Mouse (Mus musculus) adrenal gland (tissue): ENCODE measurements around the gene Acer2.

Source experiments
- intact Hi-C: fragments of 180-260 bp; cut with DNase I; formaldehyde crosslinking; loops from one replicate; pipeline ENCODE4 v1.15.1; 2025

The Acer2 gene

DNA sequence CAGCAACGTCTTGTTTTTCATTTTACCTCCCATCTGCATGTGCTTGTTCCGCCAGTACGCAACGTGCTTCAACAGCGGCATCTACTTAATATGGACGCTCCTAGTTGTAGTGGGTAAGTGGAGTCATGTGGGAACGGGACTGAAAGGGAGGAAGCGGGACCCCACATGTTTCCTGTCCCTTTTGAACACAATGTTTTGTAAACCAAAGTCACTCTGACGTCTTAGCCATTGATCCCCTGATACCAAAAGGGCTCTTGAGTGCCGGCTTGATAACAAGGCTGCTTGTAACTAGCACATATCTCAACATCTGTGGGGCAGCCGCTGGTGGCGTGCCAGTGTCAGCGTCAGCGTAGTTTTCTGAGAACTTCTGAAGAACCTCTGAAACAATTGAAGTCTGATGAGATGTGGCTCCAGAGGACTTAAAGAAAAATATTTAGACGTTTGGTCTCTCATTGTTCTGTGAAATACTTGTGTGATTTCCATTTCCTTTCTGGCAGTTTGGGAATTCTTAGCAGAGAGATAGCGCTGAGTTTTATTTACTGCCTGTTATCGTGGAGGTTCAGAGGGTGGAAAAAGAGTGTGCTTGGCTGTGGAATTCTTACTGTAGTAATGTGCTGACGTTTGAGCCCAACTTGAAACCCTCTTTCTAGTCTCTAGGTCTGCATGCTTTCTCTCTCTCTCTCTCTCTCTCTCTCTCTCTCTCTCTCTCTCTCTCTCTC lies 12.1 kb downstream of the Acer2 start:
- intact Hi-C loops, result no loop called here

DNA sequence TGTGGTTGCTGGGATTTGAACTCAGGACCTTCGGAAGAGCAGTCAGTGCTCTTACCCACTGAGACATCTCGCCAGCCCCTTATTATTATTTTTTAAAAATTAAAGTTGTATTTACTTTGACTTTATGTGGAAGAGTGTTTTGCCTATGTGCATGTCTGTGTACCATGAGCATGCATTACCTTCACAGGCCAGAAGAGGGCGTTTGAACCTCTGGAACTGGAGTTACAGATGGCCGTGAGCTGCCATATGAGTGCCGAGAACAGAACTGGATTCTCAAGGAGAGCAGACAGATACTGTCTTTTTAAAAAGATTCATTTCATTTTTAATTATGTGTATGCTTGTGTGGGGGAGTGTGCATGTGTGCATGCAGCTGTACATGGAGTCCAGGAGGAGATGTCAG lies 13.7 kb downstream of the Acer2 start:
- intact Hi-C loops, result no loop called here

DNA sequence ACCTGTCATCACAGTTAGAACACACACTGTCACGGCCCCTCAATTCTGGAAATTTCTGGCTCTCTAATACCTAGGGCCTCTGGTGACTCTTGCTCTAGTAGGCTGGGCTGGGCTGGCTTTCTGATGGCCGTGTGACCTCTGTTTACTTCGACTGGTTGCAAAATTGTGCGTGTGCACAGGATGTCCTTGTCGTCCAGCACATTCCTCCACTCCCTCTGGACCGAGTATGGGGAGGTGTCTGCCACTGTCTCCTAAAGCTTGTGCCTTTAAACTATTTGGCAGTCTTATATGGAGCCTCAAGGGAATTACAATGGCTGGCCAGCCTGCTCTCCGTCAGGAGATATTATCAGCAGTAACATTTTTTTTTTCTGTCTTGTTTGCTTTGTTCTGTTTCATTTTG lies 23.2 kb downstream of the Acer2 start:
- intact Hi-C loops, result no loop called here

DNA sequence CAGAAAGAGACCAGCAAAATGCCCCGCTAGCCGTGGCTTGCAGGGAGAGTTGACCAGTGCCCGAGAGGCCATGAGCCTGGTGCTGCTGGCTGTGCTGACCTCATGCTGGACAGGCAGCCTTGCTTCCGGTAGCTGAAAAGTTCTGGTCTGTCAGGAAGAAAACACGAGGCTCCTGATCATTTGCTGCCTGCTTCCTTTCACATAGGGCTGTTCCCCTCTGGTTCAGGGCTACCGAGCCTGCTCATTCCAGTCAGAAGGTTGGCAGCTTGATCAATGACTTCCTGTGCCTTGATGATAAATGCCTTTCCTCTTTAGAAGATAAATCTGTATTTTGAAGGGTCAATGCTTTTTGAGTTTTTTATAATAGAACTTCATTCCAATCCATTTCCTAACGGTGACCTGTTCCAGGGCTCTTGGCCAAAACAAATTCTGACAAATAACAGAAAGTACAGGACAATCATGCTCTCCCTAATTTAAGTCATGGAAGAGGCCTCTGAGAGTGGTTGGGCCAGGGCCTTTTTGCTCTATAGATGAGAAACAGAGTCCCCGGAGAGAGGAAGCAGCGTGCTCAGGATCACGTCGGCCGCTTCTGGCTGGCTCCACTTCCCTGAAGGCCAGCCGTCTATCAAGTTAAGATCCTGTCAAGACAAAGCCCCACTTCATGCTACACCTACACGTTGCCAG lies 24.7 kb downstream of the Acer2 start:
- intact Hi-C loops, result no loop called here

DNA sequence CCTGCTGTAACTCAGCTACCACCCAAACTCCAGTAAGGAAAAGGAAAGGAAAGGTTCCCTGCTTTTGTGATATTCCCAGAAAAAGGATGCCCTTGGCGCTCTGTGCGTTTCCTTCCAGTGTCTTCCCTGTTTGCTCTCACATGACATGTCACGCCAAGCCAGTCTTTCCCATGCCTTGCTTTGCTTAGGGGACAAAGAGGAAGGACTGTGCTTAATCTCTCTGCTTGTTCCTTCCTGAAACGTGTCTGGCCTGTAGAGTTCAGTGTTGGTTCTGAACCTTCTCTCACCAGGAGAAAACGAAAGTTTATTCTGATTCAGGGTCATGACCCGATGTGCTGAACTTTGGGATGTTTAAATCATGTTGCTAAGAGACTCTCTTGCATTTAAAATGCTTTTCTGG lies 28.2 kb downstream of the Acer2 start:
- intact Hi-C loops, result no loop called here

DNA sequence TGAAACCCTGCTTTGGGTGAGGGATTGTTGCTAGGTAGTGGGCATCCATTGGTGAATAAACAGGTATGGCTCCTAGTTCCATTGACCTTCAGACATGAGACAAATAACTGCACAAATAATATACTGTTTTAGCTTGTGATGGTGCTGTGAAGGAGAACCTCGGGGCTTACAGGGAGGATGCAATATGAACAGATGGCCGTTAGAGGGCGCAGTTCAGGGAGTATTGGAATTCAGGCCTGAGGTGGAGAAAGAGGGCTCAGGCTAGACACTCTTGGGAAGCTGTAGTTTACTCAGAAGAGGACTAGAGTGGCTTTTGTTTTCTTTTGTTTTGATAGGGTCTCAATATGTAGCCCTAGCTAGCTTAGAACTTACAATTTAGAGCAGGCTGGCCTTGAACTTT lies 30.8 kb downstream of the Acer2 start:
- intact Hi-C loops, result no loop called here

DNA sequence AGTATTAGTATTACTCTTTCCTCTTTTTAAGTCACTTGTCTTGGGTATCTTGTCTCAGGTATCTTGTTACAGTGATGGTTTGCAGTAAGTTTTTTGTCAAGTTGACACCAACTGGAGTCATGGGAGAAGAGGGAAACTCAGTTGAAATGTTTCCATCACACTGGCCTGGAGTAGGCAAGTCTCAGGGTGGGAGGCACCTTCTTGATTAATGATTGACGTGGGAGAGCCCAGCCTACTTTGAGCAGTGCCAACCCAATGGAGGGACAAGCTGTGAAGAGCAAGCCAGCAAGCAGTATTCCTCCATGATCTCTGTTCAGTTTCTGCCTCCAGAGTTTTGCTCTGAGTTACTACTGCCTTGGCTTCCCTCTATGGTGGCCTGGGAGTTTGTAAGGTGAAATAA lies 31.7 kb downstream of the Acer2 start:
- intact Hi-C loops, result no loop called here

DNA sequence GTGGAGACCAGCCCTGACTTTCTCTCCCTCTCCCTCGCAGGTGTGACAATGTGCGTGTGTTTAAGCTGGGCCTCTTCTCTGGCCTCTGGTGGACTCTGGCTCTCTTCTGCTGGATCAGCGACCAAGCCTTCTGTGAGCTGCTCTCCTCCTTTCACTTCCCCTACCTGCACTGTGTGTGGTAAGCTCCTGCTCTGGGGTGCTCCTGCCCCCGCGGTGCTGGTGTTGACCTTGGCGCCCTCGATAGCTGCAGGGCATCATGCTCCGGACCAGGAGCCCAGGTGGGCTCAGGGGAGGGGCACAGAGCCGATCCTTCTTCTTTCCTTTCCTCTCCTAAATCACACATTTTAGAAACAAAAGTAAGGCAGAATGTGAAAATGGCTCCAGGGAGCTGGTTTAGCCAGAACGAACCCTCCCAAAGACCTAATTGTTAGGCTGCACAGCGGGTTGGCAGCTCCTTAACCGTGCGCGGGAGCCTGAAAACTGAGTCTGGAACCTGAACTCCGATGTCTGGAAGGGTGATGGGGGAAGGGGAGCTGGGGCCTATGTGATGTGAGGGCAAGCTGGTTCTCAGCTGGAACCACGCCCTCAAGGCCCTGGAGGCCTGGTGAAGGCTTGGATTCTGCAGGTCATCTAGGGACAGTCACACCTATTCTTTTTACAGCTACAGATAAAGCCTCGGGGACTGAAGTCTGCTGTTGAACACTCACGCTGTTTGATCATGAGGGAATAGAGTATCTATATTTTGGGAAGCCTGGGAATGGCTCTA lies 37.6 kb downstream of the Acer2 start:
- intact Hi-C loops, result no loop called here

DNA sequence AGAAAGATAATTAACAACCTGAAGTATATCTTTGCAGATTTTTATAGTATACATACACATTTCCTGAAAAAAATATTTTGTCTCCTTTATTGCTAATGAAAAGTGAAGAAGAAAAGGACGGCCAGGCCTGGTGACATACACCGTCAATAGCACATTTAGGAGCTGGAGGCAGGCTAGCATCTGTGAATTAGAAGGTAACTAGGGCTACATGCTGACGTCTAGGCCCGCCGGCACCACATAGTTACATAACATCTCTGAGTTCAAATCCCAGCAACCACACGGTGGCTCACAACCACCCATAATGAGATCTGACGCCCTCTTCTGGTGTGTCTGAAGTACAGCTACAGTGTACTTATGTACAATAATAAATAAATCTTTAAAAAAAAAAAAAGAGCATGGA lies 38.6 kb downstream of the Acer2 start:
- intact Hi-C loops, result no loop called here

DNA sequence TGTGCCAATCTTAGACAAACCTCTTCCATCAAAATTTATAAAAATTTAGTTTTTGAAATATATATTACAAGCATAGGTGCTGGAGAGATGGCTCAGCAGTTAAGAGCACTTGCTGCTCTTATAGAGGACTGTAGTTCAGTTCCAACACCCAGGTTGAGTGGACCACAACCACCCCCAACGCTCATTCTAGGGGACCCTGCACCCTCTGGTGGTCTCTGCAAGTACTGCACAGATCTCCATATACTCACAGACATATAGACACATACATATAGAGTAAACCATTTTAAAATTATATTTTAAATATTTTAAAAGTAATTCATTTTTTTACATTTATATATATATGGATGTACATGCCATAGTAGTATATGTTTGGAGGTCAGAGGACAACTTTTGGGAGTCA lies 41.9 kb downstream of the Acer2 start:
- intact Hi-C loops, result no loop called here

DNA sequence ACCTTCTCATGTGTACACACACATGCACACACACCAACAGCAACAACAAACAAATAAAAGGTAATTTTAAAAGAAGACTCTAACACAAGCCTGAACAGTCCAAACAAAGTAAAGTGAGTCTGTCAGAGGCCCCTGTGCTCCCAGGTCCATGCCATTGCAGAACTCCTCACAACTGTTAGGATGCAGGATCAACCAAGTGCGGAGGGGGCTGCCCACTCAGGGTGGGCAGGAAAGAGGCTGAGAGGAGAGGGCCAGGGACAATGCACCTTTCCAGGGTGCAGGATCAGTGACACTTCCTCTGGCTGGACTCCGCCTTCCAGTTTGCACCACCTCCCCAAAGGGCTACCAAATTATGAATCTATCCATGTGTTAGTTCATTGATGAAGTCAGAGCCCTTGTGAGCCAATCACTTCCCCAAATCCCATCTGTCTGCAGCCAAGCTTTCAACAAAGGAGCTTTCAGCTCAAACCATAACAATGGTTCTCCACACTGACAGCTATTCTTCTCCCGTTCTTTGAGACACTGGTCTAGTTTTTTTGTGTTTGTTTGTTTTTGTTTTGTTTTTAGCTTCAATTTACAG lies 49.4 kb downstream of the Acer2 start:
- intact Hi-C loops, result loop anchor here (2.0 to 10.0 kb wide), 3 partner anchors 39 to 99 kb away; no protein-coding TSS in a partner anchor

DNA sequence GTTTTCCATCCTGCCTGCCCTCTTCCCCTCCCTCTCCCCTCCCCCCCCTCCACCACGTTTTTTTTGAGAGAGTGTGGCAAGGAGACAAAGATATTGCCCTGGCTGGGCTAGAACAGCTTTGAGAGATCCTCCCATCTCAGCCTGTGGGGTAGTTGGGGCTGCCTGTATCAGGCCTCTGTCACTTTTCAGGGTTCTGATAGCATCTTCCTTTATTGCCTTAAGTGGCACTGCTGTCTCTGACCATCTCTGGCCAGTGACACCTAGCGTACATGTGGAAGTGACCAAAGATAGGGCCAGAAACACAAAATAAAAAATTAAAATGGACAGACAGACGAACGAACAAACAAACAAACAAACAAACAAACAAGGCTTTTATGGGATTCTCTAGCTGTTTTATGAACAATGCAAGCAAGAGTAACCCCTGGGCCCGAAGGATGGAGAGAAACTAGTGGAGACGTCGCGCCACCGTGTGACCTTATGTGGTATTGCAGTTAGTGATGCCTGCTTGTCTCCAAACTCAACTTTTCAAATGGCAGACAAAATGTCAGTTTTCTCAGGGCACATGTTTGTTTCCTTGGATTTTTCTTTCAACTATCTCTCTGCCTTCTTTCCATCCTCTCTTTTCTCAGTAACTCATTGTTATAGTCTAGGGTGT lies 50.7 kb downstream of the Acer2 start:
- intact Hi-C loops, result loop anchor here (2.0 to 10.0 kb wide), 2 partner anchors 70 to 100 kb away; no protein-coding TSS in a partner anchor

DNA sequence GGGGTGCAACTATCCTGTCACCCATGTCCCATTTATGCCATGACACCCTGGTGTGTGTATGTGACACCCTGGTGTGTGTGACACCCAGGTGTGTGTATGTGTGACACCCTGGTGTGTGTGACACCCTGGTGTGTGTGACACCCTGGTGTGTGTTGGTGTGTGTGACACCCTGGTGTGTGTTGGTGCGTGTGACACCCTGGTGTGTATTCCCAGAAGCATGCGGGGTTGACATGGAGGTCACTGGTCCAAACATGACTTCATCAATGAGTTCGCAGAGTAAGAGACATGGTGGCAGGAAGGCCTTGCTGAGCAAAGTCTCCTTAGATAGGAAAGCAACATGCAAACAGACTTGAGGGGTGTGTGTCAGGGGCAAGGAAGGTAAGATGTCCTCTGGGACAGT lies 52.8 kb downstream of the Acer2 start:
- intact Hi-C loops, result loop anchor here (10.0 kb wide), 1 partner anchor 102 kb away; no protein-coding TSS in a partner anchor

DNA sequence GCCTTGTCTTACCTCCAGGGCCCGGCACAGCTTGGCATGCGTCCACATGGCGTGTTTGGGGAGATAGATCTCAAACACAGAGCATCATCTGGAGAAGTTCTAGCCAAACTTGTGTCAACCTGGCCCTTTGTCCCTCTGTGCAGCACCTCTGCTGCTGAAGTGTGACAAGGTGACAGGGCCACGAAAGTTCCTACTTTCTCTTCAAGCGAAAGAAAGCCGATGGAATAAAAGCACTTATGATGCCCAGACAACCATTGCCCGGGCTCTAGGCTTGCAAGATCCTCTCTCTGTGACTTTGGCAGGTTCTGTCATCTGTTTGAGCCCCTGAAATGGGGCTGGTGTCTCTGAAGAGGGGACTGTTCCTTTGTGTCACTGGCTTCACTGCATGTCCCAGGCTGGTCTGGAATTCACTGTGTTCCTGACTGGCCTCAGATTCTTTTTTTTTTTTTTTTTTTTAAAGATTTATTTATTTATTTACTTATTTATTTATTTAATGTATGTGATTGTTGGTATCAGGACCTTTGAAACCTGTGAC lies 56.0 kb downstream of the Acer2 start:
- intact Hi-C loops, result no loop called here

DNA sequence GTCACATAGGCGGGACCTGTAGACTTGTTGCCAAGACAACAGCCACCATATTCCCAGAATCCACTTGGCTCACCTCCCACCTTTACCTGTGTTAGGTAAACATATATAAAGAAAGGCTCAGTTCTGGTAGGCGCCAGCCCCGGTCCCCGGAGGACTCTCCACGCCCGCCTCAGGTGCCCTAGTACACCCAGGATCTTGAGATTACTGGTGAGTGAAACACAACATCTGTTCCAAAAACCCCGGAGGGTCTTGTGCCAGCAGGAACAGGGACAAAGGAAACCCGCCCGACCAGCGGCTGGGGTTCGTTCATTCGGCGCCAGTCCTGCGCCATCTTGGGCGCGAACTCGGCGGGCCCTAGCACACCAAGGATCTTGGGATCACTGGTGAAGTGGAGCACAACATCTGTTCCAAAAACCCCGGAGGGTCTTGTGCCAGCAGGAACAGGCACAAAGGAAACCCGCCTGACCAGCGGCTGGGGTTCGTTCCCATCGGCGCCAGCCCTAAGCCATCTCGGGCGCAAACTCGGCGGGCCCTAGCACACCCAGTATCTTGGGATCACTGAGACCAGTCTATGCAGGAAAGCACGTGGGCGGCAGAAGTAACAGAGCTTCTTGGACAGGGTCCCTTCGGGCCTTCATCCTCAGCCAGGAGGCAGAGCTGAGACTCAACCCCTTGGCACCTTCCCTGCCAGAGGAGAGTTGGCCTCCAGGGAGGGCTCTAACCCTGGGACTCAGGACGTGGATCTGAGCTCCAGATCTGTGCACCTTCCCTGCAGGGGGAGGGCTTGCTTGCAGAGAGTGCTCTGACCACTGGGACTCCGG lies 56.6 kb downstream of the Acer2 start:
- intact Hi-C loops, result no loop called here

DNA sequence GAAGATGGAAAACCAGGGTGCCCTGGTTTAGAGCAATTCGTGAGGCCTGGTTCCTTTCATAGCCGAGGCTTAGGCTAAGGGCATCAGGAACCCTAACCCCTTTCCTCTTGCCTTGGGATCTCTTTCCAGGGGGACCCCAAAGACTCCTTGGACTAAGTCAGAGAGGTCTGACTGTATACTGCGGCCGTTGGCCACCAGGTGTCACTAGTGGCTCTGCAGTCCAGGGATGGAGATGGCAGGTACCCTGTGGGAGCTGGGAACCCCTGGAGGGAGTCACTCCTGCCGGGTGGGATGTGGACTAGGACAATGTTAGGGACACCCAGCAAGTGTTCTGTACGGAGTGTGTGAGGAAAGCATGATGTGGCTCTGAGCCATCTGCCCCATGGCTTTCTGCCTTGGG lies 58.8 kb downstream of the Acer2 start:
- intact Hi-C loops, result no loop called here

DNA sequence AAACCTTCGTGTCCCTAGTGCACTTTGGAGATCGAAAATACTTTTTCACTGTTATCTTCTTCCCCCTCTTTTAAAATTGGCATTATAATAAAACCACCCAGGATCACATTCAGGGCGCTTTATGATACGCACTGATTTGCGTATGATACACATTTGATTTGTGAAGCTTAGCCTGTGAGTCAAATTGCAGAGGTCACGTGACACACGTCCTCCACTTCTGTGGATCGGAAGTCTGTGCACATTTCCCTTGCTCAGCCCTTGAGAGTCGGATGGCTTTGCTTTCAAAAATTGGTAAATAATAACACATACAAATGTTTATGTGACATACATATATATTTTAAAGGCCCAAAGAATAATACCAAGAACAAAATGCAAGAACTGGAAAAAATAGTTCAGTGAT lies 62.0 kb downstream of the Acer2 start:
- intact Hi-C loops, result no loop called here

DNA sequence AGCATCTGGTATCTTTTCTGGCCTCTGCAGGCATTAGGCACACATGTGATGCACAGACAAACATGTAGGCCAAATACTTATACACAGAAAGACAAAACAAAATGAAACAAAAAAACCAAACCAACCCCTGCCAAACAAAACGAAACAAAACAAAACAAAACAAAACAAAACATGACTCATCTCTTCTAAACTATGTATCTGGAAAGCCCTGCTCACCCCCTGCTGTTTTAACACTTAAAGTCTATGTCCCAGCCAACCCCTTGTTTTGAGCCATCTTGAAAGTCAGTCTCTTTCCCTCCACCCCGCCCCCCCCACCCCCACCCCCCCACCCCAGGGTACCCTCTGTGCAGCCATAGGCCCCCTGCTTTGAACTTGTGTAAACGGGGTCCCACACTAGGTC lies 62.5 kb downstream of the Acer2 start:
- intact Hi-C loops, result no loop called here

DNA sequence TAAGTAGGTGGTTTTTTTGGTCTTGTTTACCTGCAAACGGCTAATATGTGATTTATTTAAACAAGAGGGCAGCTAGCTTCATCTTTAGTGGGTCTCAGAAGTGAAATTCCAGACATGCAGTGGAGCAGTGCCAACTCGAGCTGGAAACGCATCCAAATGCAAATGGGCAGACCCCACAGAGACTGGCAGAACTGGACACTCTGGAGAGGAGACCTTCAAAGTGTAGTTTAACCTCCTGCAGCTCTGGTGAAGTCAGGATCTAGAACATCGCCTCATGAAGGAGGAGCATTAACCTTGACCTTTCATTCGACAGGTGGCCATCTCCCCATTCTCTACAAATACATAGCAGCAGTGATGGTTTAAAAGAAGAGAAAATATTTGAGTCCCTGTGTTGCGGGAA lies 68.5 kb downstream of the Acer2 start:
- intact Hi-C loops, result no loop called here

DNA sequence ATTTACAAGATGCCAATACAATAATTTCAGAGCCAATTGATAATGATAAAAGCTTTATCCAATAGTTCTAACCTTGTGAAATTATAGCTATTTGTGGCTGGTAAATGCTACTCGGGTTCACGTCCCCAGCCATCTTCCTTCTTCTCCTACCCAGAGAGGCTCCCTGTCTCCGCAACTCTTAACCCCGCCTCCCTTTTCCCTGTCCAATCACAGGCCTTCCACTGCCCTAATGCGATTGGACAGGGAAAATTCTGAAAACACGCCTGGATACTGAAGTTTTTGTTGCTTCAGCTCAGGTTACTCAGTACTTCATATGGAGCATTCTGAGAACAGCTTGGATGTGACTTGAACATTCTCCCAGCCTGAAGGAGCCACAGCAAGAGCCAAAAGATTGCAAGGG lies 69.1 kb downstream of the Acer2 start:
- intact Hi-C loops, result no loop called here
